Mouse (Mus musculus): ENCODE measurements around the gene Gm21778.
"Not testable (repeated sequence)": the region's sequence is repeated elsewhere in the genome, so short reads cannot be mapped to it uniquely, and the experiment has no call there.

Gm21778 gene

GRCm38 (mm10) chrY:5942160-5942559 is at the start of gene Gm21778:
Gm21778 (plus strand) TSS chrY:5942460.
- DNase-seq (ENCODE audit: low read depth): not testable (repeated sequence)
